Mouse (Mus musculus) stomach, embryonic 15.5 days (tissue): ENCODE data around the gene Vav3. TPM values are rescaled to one million over a fixed set of nuclear protein-coding genes. Genes with fewer than 3 reads are reported as not detected.
"Not testable (repeated sequence)": the region's sequence is repeated elsewhere in the genome, so short reads cannot be mapped to it uniquely, and the experiment has no call there.

ENCODE experiments used
- ATAC-seq: fragments of 200-750 bp; cut with Nextera tagmentation; 2 replicates; pipeline ENCODE4 v1.8.0; 2017; ENCODE audit warnings: low read depth, moderate number of reproducible peaks, moderate TSS enrichment; ENCODE audit not compliant: insufficient read depth, low FRiP score
- H3K27ac ChIP-seq: fragments of 300-500 bp; sonication (generic); 2 replicates; pipeline ENCODE4 v1.5.1; 2015; ENCODE audit warnings: mild to moderate bottlenecking, inconsistent platforms
- H3K27me3 ChIP-seq: fragments of 300-500 bp; sonication (generic); replicated peaks from 2 replicates; pipeline ENCODE4 v1.6.1; 2015; ENCODE audit warnings: inconsistent platforms
- H3K36me3 ChIP-seq: fragments of 300-500 bp; sonication (generic); 2 replicates; pipeline ENCODE4 v1.6.1; 2015; ENCODE audit warnings: inconsistent platforms
- H3K4me1 ChIP-seq: fragments of 300-500 bp; sonication (generic); 2 replicates; pipeline ENCODE4 v1.6.1; 2015; ENCODE audit warnings: inconsistent platforms
- H3K4me2 ChIP-seq: fragments of 300-500 bp; sonication (generic); 2 replicates; pipeline ENCODE4 v1.6.1; 2015; ENCODE audit warnings: mild to moderate bottlenecking, inconsistent platforms
- H3K4me3 ChIP-seq: fragments of 300-500 bp; sonication (generic); replicated peaks from 2 replicates; pipeline ENCODE4 v1.5.1; 2015; ENCODE audit warnings: inconsistent platforms
- H3K9ac ChIP-seq: fragments of 300-500 bp; sonication (generic); 2 replicates; pipeline ENCODE4 v1.6.1; 2015; ENCODE audit warnings: inconsistent platforms
- H3K9me3 ChIP-seq: fragments of 300-500 bp; sonication (generic); 2 replicates; pipeline ENCODE4 v1.6.1; 2016; ENCODE audit warnings: inconsistent platforms
- WGBS: fragments of 180-500 bp; shearing (Covaris S2); methylation state at CpG from one replicate; pipeline ENCODE4 v1.1.7; 2015; 5-methylcytosine and 5-hydroxymethylcytosine counted together
- polyA plus RNA-seq: library from polyadenylated mRNA; unstranded; fragments of >200 nt; fragmentation: Nextera tagmentation; extraction: Ambion mirVana; gene quantifications from 2 replicates; pipeline ENCODE4 v1.2.1, GENCODE M21; 2015

The Vav3 gene
- polyA plus RNA-seq, 1 experiment from 2014 or later, result 17.5 TPM

DNA sequence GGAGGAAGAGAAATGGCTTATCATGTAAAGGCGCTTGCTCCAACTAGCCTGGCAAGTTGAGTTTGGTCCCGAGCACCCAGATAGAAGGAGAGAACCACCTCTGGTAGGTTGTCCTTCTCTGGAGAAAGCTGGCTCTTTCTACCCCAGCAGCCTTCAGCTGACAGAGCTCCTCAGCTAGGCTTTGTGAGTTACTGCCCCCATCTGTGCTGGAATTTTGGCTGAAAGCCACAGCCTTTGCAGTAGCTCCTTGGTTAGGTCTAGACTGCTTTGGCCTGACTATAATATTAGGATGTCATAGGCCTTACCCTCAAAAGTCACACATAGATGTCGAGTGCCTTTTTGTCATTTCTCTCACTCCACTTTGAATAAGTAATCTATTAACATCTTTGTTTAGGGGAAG lies 70.8 kb downstream of the Vav3 start:
- WGBS, result 77% methylated on average over 3 of the region's 3 CpGs
- ATAC-seq, result no peak
- H3K9ac ChIP-seq, result no peak overlapping the region

DNA sequence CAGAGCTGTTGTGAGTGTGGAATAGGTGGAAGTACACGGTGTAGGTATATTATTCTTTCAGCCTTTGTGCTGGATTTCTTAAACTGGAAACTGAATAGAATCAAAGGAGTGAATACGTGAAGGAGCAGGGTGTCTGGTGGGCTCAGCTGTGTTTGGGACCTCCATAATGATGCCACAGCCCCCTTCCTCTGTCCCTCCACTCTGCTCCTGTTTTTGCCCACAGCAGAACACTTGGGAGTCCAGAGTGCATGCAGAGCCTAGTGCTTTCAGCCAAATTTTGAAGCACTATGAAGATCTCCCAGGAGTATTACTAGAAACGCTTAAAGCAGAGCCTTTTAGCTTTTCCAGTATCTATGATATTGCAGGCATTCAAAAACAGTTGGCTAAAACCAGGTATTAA lies 80.0 kb downstream of the Vav3 start:
- H3K4me1 ChIP-seq, result no peaks in the 10 kb centered on the region
- H3K27ac ChIP-seq, result no peak overlapping the region
- H3K9ac ChIP-seq, result no peak overlapping the region
- ATAC-seq, result no peak
- no peaks in the 10 kb centered on the region for H3K36me3 ChIP-seq
- 76% methylated on average over 3 of the region's 3 CpGs for WGBS
- H3K4me3 ChIP-seq, result no peak overlapping the region
- no peaks in the 10 kb centered on the region for H3K9me3 ChIP-seq
- H3K4me2 ChIP-seq, result no peak overlapping the region
- H3K27me3 ChIP-seq, result no peaks in the 10 kb centered on the region

More for the DNA sequence above, 70.8 kb downstream of the Vav3 start:
- no peak overlapping the region for H3K27ac ChIP-seq
- H3K36me3 ChIP-seq, result no peaks in the 10 kb centered on the region
- no peaks in the 10 kb centered on the region for H3K9me3 ChIP-seq
- no peaks in the 10 kb centered on the region for H3K27me3 ChIP-seq
- no peak overlapping the region for H3K4me3 ChIP-seq
- H3K4me2 ChIP-seq, result no peak overlapping the region
- no peaks in the 10 kb centered on the region for H3K4me1 ChIP-seq

DNA sequence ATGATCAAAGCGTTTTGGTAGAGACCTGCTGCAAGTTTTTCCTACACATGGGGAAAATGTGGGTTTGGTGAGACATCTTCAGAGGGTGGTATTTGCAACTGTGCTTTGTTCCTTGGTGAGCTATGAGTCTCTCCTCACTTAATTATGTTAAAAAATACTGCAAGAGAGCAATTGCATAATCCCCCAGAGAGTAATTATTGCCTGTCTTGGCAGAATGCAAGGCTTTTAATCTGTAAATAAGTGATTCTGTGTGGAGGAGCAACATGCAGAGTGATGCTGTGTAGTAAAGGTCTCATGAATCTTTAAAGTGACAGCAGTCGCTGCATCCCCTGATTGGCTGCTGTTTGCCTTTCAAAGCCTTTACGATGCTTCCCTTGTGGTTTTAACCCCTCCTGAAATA lies 80.6 kb downstream of the Vav3 start:
- 45% methylated on average over 3 of the region's 3 CpGs for WGBS
- no peaks in the 10 kb centered on the region for H3K27me3 ChIP-seq
- H3K4me2 ChIP-seq, result no peak overlapping the region
- H3K9ac ChIP-seq, result no peak overlapping the region
- no peaks in the 10 kb centered on the region for H3K36me3 ChIP-seq
- H3K27ac ChIP-seq, result no peak overlapping the region
- no peak for ATAC-seq
- H3K4me1 ChIP-seq, result no peaks in the 10 kb centered on the region
- H3K4me3 ChIP-seq, result no peak overlapping the region
- no peaks in the 10 kb centered on the region for H3K9me3 ChIP-seq

DNA sequence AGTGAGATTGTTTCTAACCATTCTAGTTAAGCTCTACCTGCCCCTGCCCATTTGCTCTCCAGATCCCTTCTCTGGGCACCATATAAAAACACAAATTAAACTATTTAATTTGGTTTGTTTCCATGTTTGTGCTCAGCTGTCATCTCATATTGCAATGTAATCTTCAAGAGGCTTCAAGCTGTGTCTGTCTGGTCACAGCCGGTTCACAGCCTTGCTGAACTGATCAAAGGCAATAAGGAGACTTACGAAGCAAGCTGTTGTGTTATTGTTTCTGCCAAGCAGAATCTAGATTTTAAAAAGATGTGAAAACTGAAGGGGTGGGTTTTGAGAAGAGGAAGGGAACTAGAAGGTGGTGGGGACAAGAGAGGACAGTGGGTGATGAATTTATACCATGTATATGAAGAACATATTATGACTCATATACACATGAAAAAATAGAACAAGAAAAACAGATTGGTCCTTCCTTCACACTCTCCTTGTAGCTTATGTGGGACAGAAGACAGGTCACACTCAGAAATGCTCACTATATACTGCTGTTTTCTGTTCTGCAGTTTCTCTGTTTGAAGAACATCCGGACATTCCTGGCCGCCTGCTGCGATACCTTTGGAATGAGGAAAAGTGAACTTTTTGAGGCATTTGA lies 83.1 kb downstream of the Vav3 start:
- no peak overlapping the region for H3K27ac ChIP-seq
- 85% methylated on average over 5 of the region's 5 CpGs for WGBS
- no peak for ATAC-seq
- H3K4me1 ChIP-seq, result no peaks in the 10 kb centered on the region
- no peak overlapping the region for H3K4me2 ChIP-seq
- no peaks in the 10 kb centered on the region for H3K36me3 ChIP-seq
- H3K9ac ChIP-seq, result no peak overlapping the region
- no peak overlapping the region for H3K4me3 ChIP-seq
- no peaks in the 10 kb centered on the region for H3K27me3 ChIP-seq
- H3K9me3 ChIP-seq, result no peaks in the 10 kb centered on the region

DNA sequence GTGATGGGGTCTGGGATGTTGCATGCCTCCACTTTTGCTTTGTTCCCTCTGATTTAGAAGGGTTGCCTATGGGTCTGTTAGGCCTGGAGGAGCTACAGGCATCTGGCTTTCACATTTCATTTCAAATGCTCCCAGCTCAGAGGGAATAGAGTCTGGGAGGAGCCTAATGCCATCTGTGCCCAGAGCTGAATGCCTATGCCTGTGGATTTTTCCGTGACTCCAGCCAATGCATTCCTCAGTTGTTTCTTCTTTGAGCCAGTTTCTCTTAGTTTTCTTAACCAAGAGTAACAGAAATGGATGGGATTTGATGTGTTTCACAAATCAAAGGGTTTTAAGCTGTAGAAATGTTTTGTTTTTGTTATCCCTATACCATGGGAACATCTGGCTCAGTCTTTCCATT lies 90.8 kb downstream of the Vav3 start:
- WGBS, result 41% methylated on average over 1 of the region's 1 CpGs
- H3K9ac ChIP-seq, result no peak overlapping the region
- H3K4me2 ChIP-seq, result no peak overlapping the region
- H3K9me3 ChIP-seq, result no peaks in the 10 kb centered on the region
- H3K27ac ChIP-seq, result no peak overlapping the region
- H3K4me1 ChIP-seq, result no peaks in the 10 kb centered on the region
- no peaks in the 10 kb centered on the region for H3K27me3 ChIP-seq
- no peaks in the 10 kb centered on the region for H3K36me3 ChIP-seq
- H3K4me3 ChIP-seq, result no peak overlapping the region
- ATAC-seq, result no peak

DNA sequence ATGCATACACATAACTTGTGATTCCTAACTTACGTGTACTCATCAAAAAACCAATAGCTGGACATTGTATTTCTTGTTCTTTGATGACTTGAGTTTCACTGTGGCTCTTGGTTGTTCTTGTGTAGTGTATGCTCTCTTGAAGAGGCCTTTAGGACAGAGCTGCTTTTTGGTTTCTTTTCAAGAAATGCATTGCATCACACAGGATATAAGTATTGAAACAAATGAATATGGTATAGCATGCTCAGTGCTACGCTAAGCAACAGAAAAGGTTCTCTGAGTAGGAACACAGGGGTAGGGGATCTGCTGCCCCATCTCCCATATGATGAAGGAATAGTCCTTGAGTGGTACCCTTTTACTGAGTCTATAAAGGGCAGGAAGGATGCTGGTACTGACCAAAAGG lies 98.1 kb downstream of the Vav3 start:
- Histone ChIP-seq H3K36me3 (no peaks in the 10 kb centered on the region), H3K9me3 (no peaks in the 10 kb centered on the region), H3K4me3 (no peak overlapping the region), H3K27me3 (no peaks in the 10 kb centered on the region), H3K27ac (no peak overlapping the region), H3K4me1 (no peaks in the 10 kb centered on the region), H3K4me2 (no peak overlapping the region), H3K9ac (no peak overlapping the region)
- WGBS, result 85% methylated on average over 2 of the region's 2 CpGs
- no peak for ATAC-seq

DNA sequence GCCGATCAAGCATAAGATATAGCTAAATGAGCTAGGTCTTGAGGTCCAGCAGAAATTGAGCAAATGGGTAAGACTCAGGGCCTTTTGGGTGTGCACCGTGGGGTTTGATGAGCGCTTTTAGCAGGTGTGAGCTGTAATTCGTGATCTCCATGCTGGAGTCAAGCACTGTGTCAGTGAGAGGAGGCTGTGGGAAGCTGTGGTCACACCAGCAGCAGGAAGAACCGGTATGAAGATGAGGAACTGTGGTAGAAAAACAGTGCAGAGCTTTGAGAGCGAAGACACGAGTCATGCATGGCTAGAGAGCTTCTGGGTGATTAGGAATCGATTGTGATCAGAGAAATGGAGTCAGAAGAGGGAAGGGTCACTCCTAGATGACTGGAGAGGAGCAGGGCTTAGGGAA lies 98.8 kb downstream of the Vav3 start:
- WGBS, result 72% methylated on average over 8 of the region's 8 CpGs
- no peak overlapping the region for H3K9ac ChIP-seq
- ATAC-seq, result no peak
- no peaks in the 10 kb centered on the region for H3K36me3 ChIP-seq
- no peaks in the 10 kb centered on the region for H3K4me1 ChIP-seq
- no peak overlapping the region for H3K4me2 ChIP-seq
- no peak overlapping the region for H3K27ac ChIP-seq
- no peak overlapping the region for H3K4me3 ChIP-seq
- no peaks in the 10 kb centered on the region for H3K27me3 ChIP-seq
- no peaks in the 10 kb centered on the region for H3K9me3 ChIP-seq

DNA sequence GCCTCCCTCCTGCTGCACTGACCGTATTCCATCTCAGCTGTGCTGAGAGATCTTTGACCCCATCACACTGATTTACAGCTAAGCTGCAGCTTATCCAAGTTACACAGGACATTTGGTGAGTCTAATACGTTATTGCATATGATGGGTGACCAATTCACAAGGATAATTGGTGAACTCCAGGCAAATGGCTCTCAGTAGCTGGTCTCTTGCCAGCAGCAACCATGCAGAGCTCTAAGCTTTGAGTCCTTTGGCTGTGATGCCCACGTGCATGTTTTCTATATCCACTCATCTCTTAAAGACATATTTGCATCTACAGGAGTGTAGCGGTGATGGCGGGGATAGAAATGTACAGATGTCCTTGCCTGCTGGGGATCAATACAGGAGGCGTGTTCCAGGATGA lies 99.5 kb downstream of the Vav3 start:
- Histone ChIP-seq H3K4me2 (no peak overlapping the region), H3K4me3 (no peak overlapping the region), H3K9ac (no peak overlapping the region), H3K4me1 (no peaks in the 10 kb centered on the region), H3K9me3 (no peaks in the 10 kb centered on the region), H3K27me3 (no peaks in the 10 kb centered on the region), H3K27ac (no peak overlapping the region), H3K36me3 (no peaks in the 10 kb centered on the region)
- ATAC-seq, result no peak
- 62% methylated on average over 6 of the region's 6 CpGs for WGBS

DNA sequence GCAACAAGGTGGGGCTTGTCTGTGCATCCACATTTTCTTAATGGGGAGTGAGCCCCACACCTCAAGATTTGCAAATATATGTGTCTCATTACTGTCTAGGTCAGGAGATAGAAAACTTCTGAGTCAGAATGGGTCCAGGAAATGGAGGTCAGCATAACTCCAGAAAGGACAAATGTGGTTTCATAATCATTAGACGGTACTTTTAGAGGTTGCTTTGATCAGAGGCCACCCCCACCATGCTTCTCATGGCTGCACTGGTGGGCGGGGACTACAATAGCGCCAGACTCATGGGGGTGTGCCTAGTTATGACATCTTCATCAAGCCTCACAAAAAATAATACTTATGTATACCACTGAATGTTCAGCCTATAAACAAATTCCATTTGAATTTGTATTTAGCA lies 103.6 kb downstream of the Vav3 start:
- Histone ChIP-seq H3K4me3 (no peak overlapping the region), H3K36me3 (no peaks in the 10 kb centered on the region), H3K27ac (no peak overlapping the region), H3K9ac (no peak overlapping the region), H3K27me3 (no peaks in the 10 kb centered on the region), H3K4me2 (no peak overlapping the region), H3K4me1 (no peaks in the 10 kb centered on the region), H3K9me3 (no peaks in the 10 kb centered on the region)
- 73% methylated on average over 3 of the region's 3 CpGs for WGBS
- no peak for ATAC-seq

DNA sequence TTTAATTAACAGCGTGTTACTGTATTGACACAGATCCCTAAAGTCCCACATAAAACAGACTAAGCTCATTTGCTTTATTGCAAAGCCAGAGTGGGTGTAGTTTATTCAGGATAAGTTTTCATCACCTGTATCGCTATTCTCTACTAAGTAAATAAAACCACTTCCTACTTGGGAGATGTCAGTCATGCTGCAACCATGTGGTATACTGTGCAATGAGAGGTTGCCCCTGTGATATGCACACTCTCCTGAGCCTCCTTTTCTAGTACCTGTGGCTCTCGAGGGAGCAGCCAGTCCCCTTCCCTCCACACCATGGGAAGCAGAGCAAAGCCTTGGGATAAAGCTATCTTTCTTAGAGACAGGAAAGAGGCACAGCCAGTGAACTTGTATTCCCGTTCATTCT lies 106.5 kb downstream of the Vav3 start:
- Histone ChIP-seq H3K4me1 (no peaks in the 10 kb centered on the region), H3K4me3 (no peak overlapping the region), H3K27me3 (no peaks in the 10 kb centered on the region), H3K4me2 (no peak overlapping the region), H3K27ac (no peak overlapping the region), H3K9me3 (no peaks in the 10 kb centered on the region), H3K36me3 (no peaks in the 10 kb centered on the region), H3K9ac (no peak overlapping the region)
- 67% methylated on average over 4 of the region's 4 CpGs for WGBS
- ATAC-seq, result no peak

DNA sequence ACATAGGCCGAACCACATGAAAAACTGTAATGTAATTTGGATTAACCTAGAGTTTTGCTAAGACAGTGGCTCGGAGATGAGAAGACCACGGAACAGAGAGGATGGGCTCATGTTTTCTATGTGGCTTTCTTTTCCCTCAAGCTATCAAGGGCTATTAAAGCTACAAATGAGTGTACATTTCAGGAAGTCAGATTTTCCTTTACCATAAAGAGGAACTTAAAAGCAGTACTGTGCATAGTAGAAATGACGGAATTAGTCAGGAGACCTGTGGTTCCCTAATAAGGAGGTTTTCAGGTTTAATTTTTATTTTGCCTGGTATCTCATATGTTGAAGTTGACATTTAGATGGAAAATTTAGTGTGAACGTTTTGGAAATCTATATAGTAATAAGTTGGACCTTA lies 107.8 kb downstream of the Vav3 start:
- ATAC-seq, H3K27ac ChIP-seq, H3K27me3 ChIP-seq, H3K4me2 ChIP-seq, H3K9me3 ChIP-seq, H3K4me3 ChIP-seq, H3K4me1 ChIP-seq, H3K9ac ChIP-seq, H3K36me3 ChIP-seq: not testable (repeated sequence)
- 73% methylated on average over 5 of the region's 5 CpGs for WGBS

DNA sequence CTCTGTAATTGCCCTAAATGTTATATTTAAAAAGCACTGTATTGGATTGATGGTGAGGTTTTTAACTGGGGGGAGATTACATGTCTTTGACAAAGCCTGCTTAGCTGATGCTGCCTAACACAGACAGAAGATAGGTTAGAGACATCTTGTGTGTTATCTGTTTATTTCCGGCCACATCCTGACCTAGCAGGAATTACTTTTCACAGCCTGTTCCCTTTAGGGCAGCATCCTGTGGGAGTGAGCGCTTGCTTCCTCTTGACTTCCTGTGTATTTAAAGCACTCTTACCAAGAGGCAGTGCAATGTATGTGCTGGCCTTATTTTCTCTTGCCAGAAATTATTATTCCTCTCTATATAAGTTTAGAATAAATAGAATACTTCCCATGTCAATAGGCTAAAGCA lies 111.5 kb downstream of the Vav3 start:
- no peak for ATAC-seq

DNA sequence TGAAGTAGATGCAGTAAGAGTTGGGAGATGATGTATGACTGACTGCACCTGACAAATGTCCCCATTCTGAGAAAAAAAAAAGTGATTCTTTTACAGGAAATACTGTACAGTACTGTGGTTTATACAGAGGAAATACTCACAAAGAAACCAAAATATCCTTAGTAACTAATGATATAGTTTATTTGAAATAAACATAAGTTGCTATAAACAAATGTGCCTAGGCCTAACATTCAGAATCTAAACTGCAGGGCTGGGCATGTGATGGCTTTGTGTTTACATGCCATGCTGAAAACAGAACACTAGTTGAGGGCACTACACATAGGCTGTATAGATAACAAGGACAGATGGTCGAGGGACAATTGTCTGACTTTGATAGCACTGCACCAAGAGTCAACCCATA lies 114.2 kb downstream of the Vav3 start:
- Histone ChIP-seq H3K36me3 (no peaks in the 10 kb centered on the region), H3K4me2 (no peak overlapping the region), H3K4me1 (no peaks in the 10 kb centered on the region), H3K9ac (no peak overlapping the region), H3K27ac (no peak overlapping the region), H3K27me3 (no peaks in the 10 kb centered on the region), H3K4me3 (no peak overlapping the region), H3K9me3 (no peaks in the 10 kb centered on the region)
- no peak for ATAC-seq
- 36% methylated on average over 1 of the region's 1 CpGs for WGBS

More for the DNA sequence above, 111.5 kb downstream of the Vav3 start:
- 53% methylated on average over 2 of the region's 2 CpGs for WGBS
- no peak overlapping the region for H3K27ac ChIP-seq
- no peaks in the 10 kb centered on the region for H3K36me3 ChIP-seq
- no peak overlapping the region for H3K9ac ChIP-seq
- H3K4me2 ChIP-seq, result no peak overlapping the region
- H3K27me3 ChIP-seq, result no peaks in the 10 kb centered on the region
- H3K9me3 ChIP-seq, result no peaks in the 10 kb centered on the region
- H3K4me3 ChIP-seq, result no peak overlapping the region
- H3K4me1 ChIP-seq, result no peaks in the 10 kb centered on the region
